ENCODE assay signal across 8 mouse cellular contexts in genomic region chr13:74769871-74770270, GRCm38 (mm10). TPM values are rescaled to one million over a fixed set of nuclear protein-coding genes. Genes with fewer than 3 reads are reported as not detected.
A peak's percentile ranks its signal among the peaks of the same experiment; 100 is the strongest.
DNase-seq lines count a peak whose midpoint lies in the region; ATAC-seq and TF ChIP-seq lines count a peak whose summit lies in the region.

No protein-coding gene starts in this region.

- ATAC-seq in kidney, embryonic 16.5 days (ENCODE audit: low FRiP score, low TSS enrichment): peak; percentile 57; the same call in 1 of the 2 replicates
- ATAC-seq in heart, embryonic 13.5 days (ENCODE audit: extremely low read depth, insufficient number of reproducible peaks, low FRiP score, low TSS enrichment): peak; percentile 49; the same call in 1 of the 2 replicates
- no peak for ATAC-seq in frontal cortex, adult (ENCODE audit: low TSS enrichment)

- no peaks in the 10 kb centered on the region for H3K9me3 ChIP-seq in kidney, embryonic 16.5 days (ENCODE audit: low read length)
- H3K9me3 ChIP-seq in heart, embryonic 13.5 days: no peaks in the 10 kb centered on the region

- H3K27ac ChIP-seq in kidney, embryonic 16.5 days (ENCODE audit: low read length): peak overlapping the region; percentile 93
- H3K27ac ChIP-seq in heart, embryonic 13.5 days (replicated peaks): peak overlapping the region; percentile 96
- H3K27ac ChIP-seq in liver, adult 2 months (replicated peaks; ENCODE audit: insufficient read depth, low read depth, low read length): peak overlapping the region; percentile 77

- peak overlapping the region; percentile 57 for H3K4me3 ChIP-seq in kidney, embryonic 16.5 days (ENCODE audit: low read length)
- H3K4me3 ChIP-seq in heart, embryonic 13.5 days: peak overlapping the region; percentile 69
- peak overlapping the region; percentile 54 for H3K4me3 ChIP-seq in liver, adult 2 months (ENCODE audit: insufficient read depth, low read depth, low read length)

- 5% methylated on average over 7 of the region's 8 CpGs for WGBS in kidney, embryonic 16.5 days
- 3% methylated on average over 8 of the region's 8 CpGs for WGBS in heart, embryonic 13.5 days
- WGBS in liver, adult 2 months: 6% methylated on average over 8 of the region's 8 CpGs

- H3K9ac ChIP-seq in kidney, embryonic 16.5 days (replicated peaks; ENCODE audit: low read length): peak overlapping the region; percentile 73
- H3K9ac ChIP-seq in heart, embryonic 13.5 days: peak overlapping the region; percentile 87
- no peak overlapping the region for H3K9ac ChIP-seq in liver, adult 2 months (ENCODE audit: low read depth, low read length)

- no peaks in the 10 kb centered on the region for H3K36me3 ChIP-seq in kidney, embryonic 16.5 days (ENCODE audit: insufficient read depth, low read length)
- no peaks in the 10 kb centered on the region for H3K36me3 ChIP-seq in heart, embryonic 13.5 days
- no peaks in the 10 kb centered on the region for H3K36me3 ChIP-seq in liver, adult 2 months (ENCODE audit: control insufficient read depth, insufficient read depth, low read length)

- no peak for DNase-seq in kidney, adult 11 months
- DNase-seq in c-Kit-positive CD71-positive TER-119-positive erythroid progenitor cells, embryonic 14.5 days (ENCODE audit: low spot score): peak; percentile 55
- peak; percentile 60 for DNase-seq in liver, adult 2 months (ENCODE audit: extremely low read depth, low read depth, low spot score)
- peak; percentile 29 to 30 for DNase-seq in natural killer cell, adult 2 months (ENCODE audit: low spot score in 2 of 2)
- no peak for DNase-seq in layer of hippocampus, adult 8-10 months (ENCODE audit: low spot score in 2 of 2)

- H3K79me2 ChIP-seq in liver, adult 2 months (ENCODE audit: control insufficient read depth, insufficient read depth, low read length): no peaks in the 10 kb centered on the region; the same call in 1 of the 2 replicates

- 0 out of 2 replicates have a peak, but pooled peaks cover 2% of the 10 kb centered on the region for H3K4me1 ChIP-seq in kidney, embryonic 16.5 days (ENCODE audit: insufficient read depth, low read length)
- H3K4me1 ChIP-seq in heart, embryonic 13.5 days: peaks cover 22% of the 10 kb centered on the region
- peaks cover 4% of the 10 kb centered on the region for H3K4me1 ChIP-seq in liver, adult 2 months (ENCODE audit: control insufficient read depth, insufficient read depth, low read length)

- TF ChIP-seq POLR2A in liver, adult 2 months (IDR thresholded peaks at IDR 0.05; ENCODE audit: extremely low read depth, insufficient read depth, low read length): no peak

- TF ChIP-seq CTCF in liver, adult 2 months (IDR thresholded peaks at IDR 0.05; ENCODE audit: low read depth, low read length): no peak

- H3K4me2 ChIP-seq in kidney, embryonic 16.5 days (replicated peaks; ENCODE audit: low read depth, low read length): peak overlapping the region; percentile 63
- H3K4me2 ChIP-seq in heart, embryonic 13.5 days: peak overlapping the region; percentile 77

- H3K27me3 ChIP-seq in kidney, embryonic 16.5 days (ENCODE audit: insufficient read depth, low read length): no peaks in the 10 kb centered on the region
- H3K27me3 ChIP-seq in heart, embryonic 13.5 days (replicated peaks): no peaks in the 10 kb centered on the region
- no peaks in the 10 kb centered on the region for H3K27me3 ChIP-seq in liver, adult 2 months (ENCODE audit: control insufficient read depth, insufficient read depth, low read length)

RNA-seq across cellular contexts. Expression of gene Cast, which starts 38.7 kb away (rescaled TPM):
- 32.6 and 34.7 TPM in 2 replicates for polyA plus RNA-seq in kidney, embryonic 16.5 days (2015; fragmentation: Nextera tagmentation; extraction: Ambion mirVana)
- polyA plus RNA-seq in heart, embryonic 13.5 days (2015; fragmentation: Nextera tagmentation; extraction: Ambion mirVana): 47.3 and 53.6 TPM in 2 replicates
- total RNA-seq in liver, adult 2 months (2014; rRNA removed): 27.7 and 42.3 TPM in 2 replicates
- 2.8 and 4.2 TPM in 2 replicates for polyA plus RNA-seq in liver, adult 2 months (2012; rRNA removed)
- 10 to 100 TPM in 2 of 4 experiments, 1 to 10 TPM in 2; 8.1 to 14.4 (median 10.1) TPM for total RNA-seq in layer of hippocampus, adult 8-10 months (2022)

Comparison
In these comparisons a context has a peak if more than half of its experiments do, and no peak if none do; other contexts are left out.
1. DNase-seq: peak in c-Kit-positive CD71-positive TER-119-positive erythroid progenitor cells, embryonic 14.5 days (single experiment), liver, adult 2 months (single experiment) and natural killer cell, adult 2 months (2 of 2); none in kidney, adult 11 months (single experiment) and layer of hippocampus, adult 8-10 months (0 of 2).
2. Peak in every context shown above with its lines, with median percentiles within 50 percentile points of each other: H3K27ac ChIP-seq and H3K4me3 ChIP-seq.